Mouse (Mus musculus) intestine, postnatal 0 days (tissue): ENCODE results near the gene Kif2c. TPM values are rescaled to one million over a fixed set of nuclear protein-coding genes. Genes with fewer than 3 reads are reported as not detected.

Experiments used
- ATAC-seq: fragments of 200-750 bp; cut with Nextera tagmentation; 2 replicates; pipeline ENCODE4 v1.8.0; 2017; ENCODE audit warnings: mild to moderate bottlenecking, moderate TSS enrichment, moderate library complexity
- H3K27ac ChIP-seq: fragments of 300-500 bp; sonication (generic); 2 replicates; pipeline ENCODE4 v1.5.1; 2014; ENCODE audit warnings: mild to moderate bottlenecking, low read depth, low read length, moderate library complexity
- H3K27me3 ChIP-seq: fragments of 300-500 bp; sonication (generic); replicated peaks from 2 replicates; pipeline ENCODE4 v1.6.1; 2014; ENCODE audit warnings: low read length, mixed read lengths; ENCODE audit not compliant: control insufficient read depth, insufficient read depth
- H3K36me3 ChIP-seq: fragments of 300-500 bp; sonication (generic); 2 replicates; pipeline ENCODE4 v1.6.1; 2014; ENCODE audit warnings: mild to moderate bottlenecking, moderate library complexity; ENCODE audit not compliant: control insufficient read depth, insufficient read depth
- H3K4me1 ChIP-seq: fragments of 300-500 bp; sonication (generic); replicated peaks from 2 replicates; pipeline ENCODE4 v1.6.1; 2014; ENCODE audit warnings: antibody characterized with exemption, low read length, mixed read lengths; ENCODE audit not compliant: control insufficient read depth, insufficient read depth
- H3K4me2 ChIP-seq: fragments of 300-500 bp; sonication (generic); replicated peaks from 2 replicates; pipeline ENCODE4 v1.6.1; 2014; ENCODE audit warnings: low read depth, mild to moderate bottlenecking, moderate library complexity
- H3K4me3 ChIP-seq: fragments of 300-500 bp; sonication (generic); 2 replicates; pipeline ENCODE4 v1.5.1; 2014; ENCODE audit warnings: low read depth, low read length
- H3K9ac ChIP-seq: fragments of 300-500 bp; sonication (generic); 2 replicates; pipeline ENCODE4 v1.6.1; 2014; ENCODE audit warnings: mild to moderate bottlenecking, low read depth, low read length
- H3K9me3 ChIP-seq: fragments of 300-500 bp; sonication (generic); 2 replicates; pipeline ENCODE4 v1.6.1; 2016; ENCODE audit warnings: mixed run types; ENCODE audit not compliant: control insufficient read depth
- CTCF ChIP-seq: sonication (generic); IDR thresholded peaks from 2 replicates; pipeline ENCODE4 v1.5.1; 2016; ENCODE audit warnings: low read depth, mild to moderate bottlenecking, control low read depth, antibody characterized with exemption, moderate library complexity
- WGBS: fragments of 180-500 bp; shearing (Covaris S2); extraction: QIAGEN DNeasy Blood & Tissue Kit; methylation state at CpG from one replicate; pipeline ENCODE4 v1.1.7; 2014; 5-methylcytosine and 5-hydroxymethylcytosine counted together
- microRNA-seq: library from miRNA; unstranded; fragments of <30 nt; microRNA quantifications from one replicate; pipeline ENCODE4, GENCODE M21; 2016
- polyA plus RNA-seq: library from polyadenylated mRNA; unstranded; fragments of >200 nt; fragmentation: Nextera tagmentation; extraction: Ambion mirVana; gene quantifications from 2 replicates; pipeline ENCODE4 v1.2.1, GENCODE M21; 2015

Gene Kif2c
- polyA plus RNA-seq, 1 experiment from 2014 or later, result 7.9 TPM

DNA sequence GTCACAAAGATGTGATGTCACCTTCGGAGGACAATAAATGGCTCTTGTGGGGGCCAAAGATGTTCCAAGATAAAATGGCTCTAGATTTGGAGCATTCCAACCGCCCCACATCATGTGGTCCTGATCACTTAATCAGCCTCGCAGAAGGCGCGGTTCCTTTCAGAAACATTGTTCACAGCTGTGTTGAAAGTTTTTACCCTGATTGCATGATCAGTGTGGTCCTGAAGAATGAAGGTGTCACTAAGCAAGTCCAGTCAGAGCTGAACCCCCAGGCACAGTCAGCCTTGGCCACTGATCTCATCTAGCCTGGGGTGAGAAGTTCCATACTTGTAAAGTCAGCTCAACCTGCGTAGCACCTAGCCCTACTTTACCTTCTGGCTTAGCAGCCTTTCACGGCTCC is 64.5 kb downstream of the Kif2c start:
- Histone ChIP-seq H3K4me2 (no peak overlapping the region), H3K9ac (no peak overlapping the region), H3K9me3 (no peaks in the 10 kb centered on the region), H3K4me1 (no peaks in the 10 kb centered on the region), H3K36me3 (no peaks in the 10 kb centered on the region; the same call in 1 of the 2 replicates), H3K27me3 (no peaks in the 10 kb centered on the region), H3K4me3 (no peak overlapping the region), H3K27ac (no peak overlapping the region)
- no peak for TF ChIP-seq CTCF
- ATAC-seq, result no peak
- WGBS, result 87% methylated on average over 7 of the region's 7 CpGs

DNA sequence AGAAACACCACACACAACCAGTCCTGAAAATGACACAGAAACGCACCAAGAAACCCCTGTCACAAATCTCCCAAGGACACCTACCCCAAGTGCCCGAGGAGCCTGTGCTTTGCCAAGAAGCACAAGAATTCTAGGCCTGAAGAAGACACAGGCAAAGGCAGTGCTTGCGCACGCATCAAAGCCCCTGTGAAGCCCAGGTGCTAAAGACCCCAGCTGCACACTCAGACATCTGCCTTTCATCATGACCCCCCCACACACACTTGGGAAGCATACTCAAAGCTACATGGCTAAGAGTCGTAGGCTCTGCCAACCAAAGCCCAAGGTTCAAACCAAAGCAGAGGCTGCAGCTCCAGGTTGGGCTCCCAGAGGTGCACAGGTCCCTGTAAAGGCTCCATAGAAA is 66.8 kb downstream of the Kif2c start:
- Histone ChIP-seq H3K27me3 (no peaks in the 10 kb centered on the region), H3K9ac (no peak overlapping the region), H3K4me1 (no peaks in the 10 kb centered on the region), H3K36me3 (peaks cover 5% of the 10 kb centered on the region; the same call in 1 of the 2 replicates), H3K9me3 (no peaks in the 10 kb centered on the region), H3K4me3 (no peak overlapping the region), H3K4me2 (no peak overlapping the region), H3K27ac (no peak overlapping the region)
- no peak for TF ChIP-seq CTCF
- no peak for ATAC-seq
- WGBS, result 89% methylated on average over 5 of the region's 5 CpGs

DNA sequence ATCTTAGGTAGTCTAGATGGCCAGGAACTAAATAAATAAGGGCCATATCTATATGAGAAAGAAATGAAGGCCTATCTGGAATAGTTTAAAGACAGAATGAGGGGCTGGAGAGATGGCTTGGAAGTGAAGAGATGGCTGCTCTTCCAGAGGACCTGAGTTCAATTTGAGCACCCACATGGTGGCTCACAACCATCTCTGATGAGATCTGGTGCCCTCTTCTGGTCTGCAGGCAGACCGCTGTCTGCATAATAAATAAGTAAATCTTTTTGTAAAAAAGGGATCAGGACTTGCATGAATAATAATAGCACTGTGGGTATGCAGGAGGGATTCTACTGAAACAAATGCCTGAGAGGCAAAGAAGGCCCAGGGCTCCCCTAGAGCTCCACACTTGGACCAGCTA is 69.2 kb downstream of the Kif2c start:
- Histone ChIP-seq H3K9me3 (no peaks in the 10 kb centered on the region), H3K4me1 (no peaks in the 10 kb centered on the region), H3K4me3 (no peak overlapping the region), H3K4me2 (no peak overlapping the region), H3K9ac (no peak overlapping the region), H3K27me3 (no peaks in the 10 kb centered on the region), H3K36me3 (peaks cover 8% of the 10 kb centered on the region; the same call in 1 of the 2 replicates), H3K27ac (no peak overlapping the region)
- no peak for ATAC-seq
- WGBS, result 94% methylated on average over 1 of the region's 1 CpGs
- peak; percentile 28; the same call in 1 of the 2 replicates for TF ChIP-seq CTCF

DNA sequence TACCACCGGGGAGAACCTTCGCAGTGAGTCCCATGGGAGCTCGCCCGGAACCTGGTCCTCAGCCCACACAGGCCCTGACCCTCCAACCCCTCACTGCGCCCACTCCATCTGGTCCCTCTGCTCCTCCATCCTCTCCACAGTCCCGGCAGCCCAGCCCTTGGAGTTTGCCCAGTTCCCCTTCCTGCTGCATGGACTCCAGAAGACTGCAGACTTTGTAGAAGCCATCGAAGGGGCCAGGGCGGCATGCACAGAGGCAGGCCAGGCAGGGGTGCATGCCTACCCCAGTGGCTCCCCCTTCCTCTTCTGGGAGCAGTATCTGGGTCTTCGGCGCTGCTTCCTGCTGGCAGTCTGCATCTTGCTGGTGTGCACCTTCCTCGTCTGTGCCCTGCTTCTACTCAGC is 71.5 kb downstream of the Kif2c start:
- Histone ChIP-seq H3K36me3 (peaks cover 8% of the 10 kb centered on the region; the same call in 1 of the 2 replicates), H3K27me3 (no peaks in the 10 kb centered on the region), H3K4me3 (no peak overlapping the region), H3K4me1 (no peaks in the 10 kb centered on the region), H3K27ac (no peak overlapping the region), H3K4me2 (no peak overlapping the region), H3K9me3 (no peaks in the 10 kb centered on the region), H3K9ac (no peak overlapping the region)
- no peak for TF ChIP-seq CTCF
- WGBS, result 90% methylated on average over 10 of the region's 11 CpGs
- no peak for ATAC-seq

DNA sequence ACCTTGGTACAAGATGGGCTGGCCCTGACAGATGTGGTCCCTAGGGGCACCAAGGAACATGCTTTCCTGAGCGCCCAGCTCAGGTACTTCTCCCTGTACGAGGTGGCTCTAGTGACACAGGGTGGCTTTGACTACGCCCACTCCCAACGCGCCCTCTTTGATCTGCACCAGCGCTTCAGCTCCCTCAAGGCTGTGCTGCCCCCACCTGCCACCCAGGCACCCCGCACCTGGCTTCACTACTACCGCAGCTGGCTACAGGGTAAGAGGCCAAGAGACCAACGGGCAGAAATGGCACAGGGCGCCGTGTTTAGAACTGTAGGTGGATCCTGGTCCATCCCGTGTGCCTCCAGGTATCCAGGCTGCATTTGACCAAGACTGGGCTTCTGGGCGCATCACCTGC is 72.2 kb downstream of the Kif2c start:
- no peaks in the 10 kb centered on the region for H3K27me3 ChIP-seq
- peaks cover 8% of the 10 kb centered on the region; the same call in 1 of the 2 replicates for H3K36me3 ChIP-seq
- no peak overlapping the region for H3K4me2 ChIP-seq
- TF ChIP-seq CTCF, result no peak
- no peak overlapping the region for H3K9ac ChIP-seq
- H3K9me3 ChIP-seq, result no peaks in the 10 kb centered on the region
- H3K27ac ChIP-seq, result no peak overlapping the region
- WGBS, result 88% methylated on average over 13 of the region's 13 CpGs
- H3K4me1 ChIP-seq, result no peaks in the 10 kb centered on the region
- H3K4me3 ChIP-seq, result no peak overlapping the region
- no peak for ATAC-seq

Small RNA genes lying within 50 kb of the gene (microRNA-seq; reads per million reads assigned to microRNA genes)
- not detected for gene Gm22398

Other genes starting within 250 kb of the Kif2c start
- gene Urod, start 188.2 kb downstream of the Kif2c start, polyA plus RNA-seq, result 53.9 and 56.9 TPM in 2 replicates
- gene Hectd3, start 187.3 kb downstream of the Kif2c start, polyA plus RNA-seq, result 25.1 and 25.7 TPM in 2 replicates
- gene Eif2b3, start 163.2 kb downstream of the Kif2c start, polyA plus RNA-seq, result 16.1 TPM in 2 replicates
- 1.3 and 1.4 TPM in 2 replicates for gene Ptch2, start 86.6 kb downstream of the Kif2c start, polyA plus RNA-seq
- 2.9 and 3.5 TPM in 2 replicates for gene Btbd19, start 56.9 kb downstream of the Kif2c start, polyA plus RNA-seq
- gene Tctex1d4, start 55.8 kb downstream of the Kif2c start, polyA plus RNA-seq, result 0.22 TPM in 2 replicates
- 5.3 and 7.0 TPM in 2 replicates for gene Plk3, start 48.7 kb downstream of the Kif2c start, polyA plus RNA-seq
- 563 and 564 TPM in 2 replicates for gene Rps8, start 26.4 kb downstream of the Kif2c start, polyA plus RNA-seq
- gene Tmem53, start 69.3 kb upstream of the Kif2c start, polyA plus RNA-seq, result 12.8 and 14.0 TPM in 2 replicates
- gene Armh1, start 69.5 kb upstream of the Kif2c start, polyA plus RNA-seq, result 0.12 and 0.22 TPM in 2 replicates